Mouse (Mus musculus): ENCODE data around the gene Rpl7l1. TPM values are rescaled to one million over a fixed set of nuclear protein-coding genes. Genes with fewer than 3 reads are reported as not detected.

Rpl7l1 gene
- polyA plus RNA-seq, 1 experiment: 13.7 TPM

- Histone ChIP-seq H3K4me1 (ENCODE audit: control insufficient read depth, insufficient read depth, insufficient read length) (no peaks in the 10 kb centered on the region), H3K27me3 (ENCODE audit: control insufficient read depth, insufficient read depth, low read length) (no peaks in the 10 kb centered on the region), H3K36me3 (ENCODE audit: control insufficient read depth, insufficient read depth, low read length) (peaks cover 26% of the 10 kb centered on the region), H3K4me3 (ENCODE audit: extremely low read depth, insufficient read depth, insufficient read length) (no peak overlapping the region), H3K27ac (ENCODE audit: insufficient read depth, low read length) (no peak overlapping the region)
- no peak for DNase-seq (ENCODE audit: low read depth in 1 of 2, low spot score in 2 of 2)
- WGBS: 90% methylated on average over 13 of the region's 13 CpGs
- no peak for TF ChIP-seq CTCF (IDR thresholded peaks at IDR 0.05; ENCODE audit: extremely low read depth, insufficient read depth, insufficient read length, insufficient replicate concordance)
- no peak for TF ChIP-seq POLR2A (IDR thresholded peaks at IDR 0.05; ENCODE audit: low read depth, low read length)
Measured at GRCm38 (mm10) chr17:46816306-46816705, 33.8 kb upstream of the Rpl7l1 start.

GRCm38 (mm10) chr17:46814497-46814896 is 32.0 kb upstream of the Rpl7l1 start:
- Histone ChIP-seq H3K4me1 (ENCODE audit: control insufficient read depth, insufficient read depth, insufficient read length) (no peaks in the 10 kb centered on the region), H3K4me3 (ENCODE audit: extremely low read depth, insufficient read depth, insufficient read length) (no peak overlapping the region), H3K27ac (ENCODE audit: insufficient read depth, low read length) (no peak overlapping the region), H3K27me3 (ENCODE audit: control insufficient read depth, insufficient read depth, low read length) (no peaks in the 10 kb centered on the region), H3K36me3 (ENCODE audit: control insufficient read depth, insufficient read depth, low read length) (peaks cover 26% of the 10 kb centered on the region)
- WGBS: 91% methylated on average over 6 of the region's 6 CpGs
- no peak for TF ChIP-seq POLR2A (IDR thresholded peaks at IDR 0.05; ENCODE audit: low read depth, low read length)
- no peak for TF ChIP-seq CTCF (IDR thresholded peaks at IDR 0.05; ENCODE audit: extremely low read depth, insufficient read depth, insufficient read length, insufficient replicate concordance)
- DNase-seq (ENCODE audit: low read depth in 1 of 2, low spot score in 2 of 2): no peak

DNA sequence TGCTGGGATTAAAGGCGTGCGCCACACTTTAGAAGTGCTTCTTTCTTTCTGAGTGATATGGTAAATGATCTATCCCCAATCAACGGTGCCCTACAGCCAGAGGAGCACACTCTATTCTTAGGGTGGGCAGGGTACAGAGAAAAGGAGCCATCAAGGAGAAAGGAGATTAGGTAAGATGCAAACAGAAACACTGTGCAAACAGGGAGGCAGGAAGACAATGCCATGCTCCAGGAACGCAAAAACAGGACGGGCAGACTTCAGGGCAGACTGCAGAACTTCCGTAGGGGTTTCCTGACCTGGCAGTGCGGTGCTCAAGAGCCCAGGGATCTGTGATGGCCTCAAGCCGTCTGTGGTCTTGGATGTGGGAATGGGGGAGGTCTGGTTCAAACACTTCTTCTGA is 31.2 kb upstream of the Rpl7l1 start:
- TF ChIP-seq POLR2A (IDR thresholded peaks at IDR 0.05; ENCODE audit: low read depth, low read length) (no peak), CTCF (IDR thresholded peaks at IDR 0.05; ENCODE audit: extremely low read depth, insufficient read depth, insufficient read length, insufficient replicate concordance) (no peak)
- WGBS: 89% methylated on average over 8 of the region's 8 CpGs
- Histone ChIP-seq H3K4me1 (ENCODE audit: control insufficient read depth, insufficient read depth, insufficient read length) (no peaks in the 10 kb centered on the region), H3K4me3 (ENCODE audit: extremely low read depth, insufficient read depth, insufficient read length) (no peak overlapping the region), H3K36me3 (ENCODE audit: control insufficient read depth, insufficient read depth, low read length) (peaks cover 30% of the 10 kb centered on the region), H3K27ac (ENCODE audit: insufficient read depth, low read length) (no peak overlapping the region), H3K27me3 (ENCODE audit: control insufficient read depth, insufficient read depth, low read length) (no peaks in the 10 kb centered on the region)
- DNase-seq (ENCODE audit: low read depth in 1 of 2, low spot score in 2 of 2): no peak

DNA sequence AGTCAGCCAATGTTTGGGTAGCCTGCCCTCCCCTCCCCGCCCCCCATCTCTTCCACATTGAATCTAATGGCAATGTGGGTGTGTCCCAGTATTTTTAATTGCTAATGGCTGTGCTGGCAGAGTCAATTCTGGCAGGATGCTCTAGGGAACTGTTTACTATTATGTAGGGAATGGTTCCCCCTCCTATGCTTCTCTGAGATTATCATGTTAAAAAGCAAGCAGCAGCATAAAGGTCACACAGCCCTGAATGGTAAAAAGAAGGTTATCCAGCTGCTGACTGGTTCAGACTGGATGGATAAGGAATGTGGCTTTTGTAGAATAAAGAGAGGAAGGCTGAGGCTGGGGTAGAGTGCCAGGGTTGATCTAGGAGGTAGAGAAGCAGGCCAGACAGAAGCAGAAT is 30.0 kb upstream of the Rpl7l1 start:
- no peaks in the 10 kb centered on the region for H3K27me3 ChIP-seq (ENCODE audit: control insufficient read depth, insufficient read depth, low read length)
- H3K4me1 ChIP-seq (ENCODE audit: control insufficient read depth, insufficient read depth, insufficient read length): no peaks in the 10 kb centered on the region
- WGBS: 94% methylated on average over 1 of the region's 1 CpGs
- no peak overlapping the region for H3K4me3 ChIP-seq (ENCODE audit: extremely low read depth, insufficient read depth, insufficient read length)
- no peak for DNase-seq (ENCODE audit: low read depth in 1 of 2, low spot score in 2 of 2)
- H3K36me3 ChIP-seq (ENCODE audit: control insufficient read depth, insufficient read depth, low read length): peaks cover 40% of the 10 kb centered on the region
- no peak for TF ChIP-seq POLR2A (IDR thresholded peaks at IDR 0.05; ENCODE audit: low read depth, low read length)
- TF ChIP-seq CTCF (IDR thresholded peaks at IDR 0.05; ENCODE audit: extremely low read depth, insufficient read depth, insufficient read length, insufficient replicate concordance): no peak
- no peak overlapping the region for H3K27ac ChIP-seq (ENCODE audit: insufficient read depth, low read length)

DNA sequence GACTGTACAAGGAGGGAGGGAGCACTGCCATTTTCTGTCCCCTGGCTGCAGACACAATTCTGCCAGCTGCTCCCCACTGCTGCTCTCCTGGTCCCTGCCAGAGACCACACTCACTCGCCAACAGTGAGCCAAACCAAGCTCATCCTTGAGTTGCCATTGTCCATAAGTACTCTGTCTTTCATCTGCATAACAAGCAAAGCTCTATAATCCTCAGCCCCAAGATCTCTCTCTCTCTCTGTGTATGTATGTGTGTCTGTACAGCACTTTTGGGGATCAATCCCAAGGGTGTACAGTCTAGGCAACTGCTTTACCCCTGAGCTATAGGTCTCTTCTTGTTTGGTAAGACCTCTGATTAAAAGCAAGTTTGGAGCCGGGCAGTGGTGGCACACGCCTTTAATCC is 28.2 kb upstream of the Rpl7l1 start:
- peaks cover 52% of the 10 kb centered on the region for H3K36me3 ChIP-seq (ENCODE audit: control insufficient read depth, insufficient read depth, low read length)

GRCm38 (mm10) chr17:46809131-46809830 is 26.8 kb upstream of the Rpl7l1 start:
- no peak overlapping the region for H3K27ac ChIP-seq (ENCODE audit: insufficient read depth, low read length)
- DNase-seq (ENCODE audit: low read depth in 1 of 2, low spot score in 2 of 2): no peak
- no peaks in the 10 kb centered on the region for H3K4me1 ChIP-seq (ENCODE audit: control insufficient read depth, insufficient read depth, insufficient read length)
- H3K27me3 ChIP-seq (ENCODE audit: control insufficient read depth, insufficient read depth, low read length): no peaks in the 10 kb centered on the region
- H3K36me3 ChIP-seq (ENCODE audit: control insufficient read depth, insufficient read depth, low read length): peaks cover 56% of the 10 kb centered on the region
- TF ChIP-seq POLR2A (IDR thresholded peaks at IDR 0.05; ENCODE audit: low read depth, low read length): no peak
- no peak for TF ChIP-seq CTCF (IDR thresholded peaks at IDR 0.05; ENCODE audit: extremely low read depth, insufficient read depth, insufficient read length, insufficient replicate concordance)
- no peak overlapping the region for H3K4me3 ChIP-seq (ENCODE audit: extremely low read depth, insufficient read depth, insufficient read length)
- 88% methylated on average over 6 of the region's 6 CpGs for WGBS

More for the DNA sequence above, 28.2 kb upstream of the Rpl7l1 start:
- DNase-seq (ENCODE audit: low read depth in 1 of 2, low spot score in 2 of 2): no peak
- Histone ChIP-seq H3K27ac (ENCODE audit: insufficient read depth, low read length) (no peak overlapping the region), H3K4me1 (ENCODE audit: control insufficient read depth, insufficient read depth, insufficient read length) (no peaks in the 10 kb centered on the region), H3K4me3 (ENCODE audit: extremely low read depth, insufficient read depth, insufficient read length) (no peak overlapping the region), H3K27me3 (ENCODE audit: control insufficient read depth, insufficient read depth, low read length) (no peaks in the 10 kb centered on the region)
- TF ChIP-seq POLR2A (IDR thresholded peaks at IDR 0.05; ENCODE audit: low read depth, low read length) (no peak), CTCF (IDR thresholded peaks at IDR 0.05; ENCODE audit: extremely low read depth, insufficient read depth, insufficient read length, insufficient replicate concordance) (no peak)
- 93% methylated on average over 3 of the region's 3 CpGs for WGBS

- Histone ChIP-seq H3K27ac (ENCODE audit: insufficient read depth, low read length) (no peak overlapping the region), H3K4me1 (ENCODE audit: control insufficient read depth, insufficient read depth, insufficient read length) (no peaks in the 10 kb centered on the region), H3K27me3 (ENCODE audit: control insufficient read depth, insufficient read depth, low read length) (no peaks in the 10 kb centered on the region), H3K36me3 (ENCODE audit: control insufficient read depth, insufficient read depth, low read length) (peaks cover 57% of the 10 kb centered on the region), H3K4me3 (ENCODE audit: extremely low read depth, insufficient read depth, insufficient read length) (no peak overlapping the region)
- WGBS: 95% methylated on average over 10 of the region's 10 CpGs
- DNase-seq (ENCODE audit: low read depth in 1 of 2, low spot score in 2 of 2): no peak
- TF ChIP-seq CTCF (IDR thresholded peaks at IDR 0.05; ENCODE audit: extremely low read depth, insufficient read depth, insufficient read length, insufficient replicate concordance): no peak
- TF ChIP-seq POLR2A (IDR thresholded peaks at IDR 0.05; ENCODE audit: low read depth, low read length): no peak
Measured at GRCm38 (mm10) chr17:46808376-46808775, 25.9 kb upstream of the Rpl7l1 start.
